Mouse (Mus musculus) heart, adult 8-10 months (tissue): ENCODE measurements around the gene Smim8. TPM values are rescaled to one million over a fixed set of nuclear protein-coding genes. Genes with fewer than 3 reads are reported as not detected.
"Not testable (repeated sequence)": the region's sequence is repeated elsewhere in the genome, so short reads cannot be mapped to it uniquely, and the experiment has no call there.

Source experiments
- DNase-seq: peaks from one replicate; pipeline ENCODE4 v3.0.0; 2022; ENCODE audit warnings: low spot score
- total RNA-seq, 4 experiments: library from RNA; stranded (reverse); gene quantifications; 2 replicates each; pipeline ENCODE4 v1.2.4; 2022

Gene Smim8
- total RNA-seq, result 10 to 100 TPM; 60.6 to 80.8 (median 65.2) TPM

DNA sequence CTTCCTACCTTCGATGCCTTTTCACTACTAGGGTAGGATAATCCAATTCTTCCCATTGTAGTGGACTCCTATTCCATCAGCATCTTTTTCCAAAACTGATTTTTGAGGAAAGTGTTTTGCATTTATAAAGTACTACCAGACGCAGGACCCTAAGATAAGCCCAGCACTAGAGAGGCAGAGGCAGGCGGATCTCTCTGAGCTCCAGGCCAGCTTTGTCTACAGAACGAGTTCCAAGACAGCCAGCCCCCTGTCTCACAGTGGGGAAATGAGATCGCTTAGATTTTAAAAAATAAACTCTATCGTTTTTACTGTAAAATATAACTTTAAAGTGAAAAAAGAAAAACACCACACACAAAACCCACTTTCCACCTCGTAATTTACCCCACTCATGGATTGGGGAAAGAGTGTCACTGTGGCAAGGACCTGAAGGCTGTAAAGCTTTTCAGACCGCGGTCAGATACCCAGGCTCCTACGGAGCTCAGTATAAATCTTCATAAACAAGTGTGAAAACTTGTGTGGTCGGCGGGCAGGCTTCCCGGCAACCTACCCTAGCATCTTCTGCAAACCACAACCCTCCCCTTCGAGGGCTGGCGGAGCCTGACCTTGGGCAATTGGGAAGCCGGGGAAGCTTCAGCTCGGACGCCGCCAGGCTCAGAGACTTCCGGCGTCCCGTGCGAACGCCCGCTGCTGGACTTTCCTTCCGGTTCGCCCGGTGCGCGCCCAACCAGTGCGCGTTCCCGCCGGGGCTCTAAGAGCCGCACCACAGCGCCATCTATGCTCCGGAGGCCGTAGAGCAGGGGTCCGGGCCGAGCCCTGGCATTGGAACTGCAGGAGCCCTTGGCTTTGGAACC is at the start of gene Smim8:
TSS of gene Smim8 (minus strand) at position 747 of the 851 bp plus-strand sequence.
- peak; percentile 90 for DNase-seq

GRCm38 (mm10) chr4:34823901-34824300 is 45.7 kb upstream of the Smim8 start:
- peak; percentile 7 for DNase-seq

- DNase-seq, result no peak
These were observed 41.7 kb upstream of the Smim8 start for GRCm38 (mm10) chr4:34819904-34820303.

DNA sequence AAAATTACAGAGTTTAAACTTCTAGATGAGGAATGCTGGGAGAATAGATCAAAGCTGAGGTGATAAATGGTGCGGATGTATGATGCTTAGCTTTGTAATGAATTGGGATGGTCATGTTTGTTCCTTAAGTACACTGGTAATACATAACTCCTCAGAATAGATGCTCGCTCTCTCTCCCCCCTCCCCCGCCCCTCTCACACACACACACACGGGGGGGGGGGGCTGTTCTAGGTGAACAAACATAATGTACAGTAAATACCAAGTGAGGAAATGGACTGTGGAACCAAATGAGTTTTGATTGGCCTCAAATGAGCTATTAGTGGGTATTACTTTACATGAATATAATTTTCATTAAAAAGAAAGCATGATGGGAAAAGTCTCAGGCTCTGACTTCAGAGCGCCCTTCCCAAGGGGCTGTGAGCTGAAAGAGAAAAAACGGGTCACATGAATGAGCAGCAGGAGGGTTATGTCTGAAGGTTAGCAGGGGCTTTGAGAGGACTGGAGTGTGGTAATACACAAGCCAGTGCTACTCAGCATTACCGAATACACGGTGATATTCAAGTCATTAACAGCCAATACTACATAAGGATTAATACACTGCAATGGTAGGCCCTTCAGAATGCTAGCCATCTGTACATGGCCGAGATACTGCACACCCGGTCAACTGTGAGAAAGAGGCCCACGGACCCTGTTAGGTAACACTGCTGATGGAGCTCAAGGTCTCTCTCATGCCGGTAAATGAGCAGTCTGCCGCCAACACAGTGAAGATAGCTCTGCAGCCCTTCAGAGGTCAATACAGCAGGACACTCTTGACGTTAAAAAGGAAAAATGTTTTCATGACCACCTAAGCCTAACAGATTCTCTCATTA is 23.2 kb upstream of the Smim8 start:
- no peak for DNase-seq

GRCm38 (mm10) chr4:34798005-34798404 is 19.8 kb upstream of the Smim8 start:
- DNase-seq, result no peak

- no peak for DNase-seq
These were observed 19.2 kb upstream of the Smim8 start for GRCm38 (mm10) chr4:34797294-34797983.

DNA sequence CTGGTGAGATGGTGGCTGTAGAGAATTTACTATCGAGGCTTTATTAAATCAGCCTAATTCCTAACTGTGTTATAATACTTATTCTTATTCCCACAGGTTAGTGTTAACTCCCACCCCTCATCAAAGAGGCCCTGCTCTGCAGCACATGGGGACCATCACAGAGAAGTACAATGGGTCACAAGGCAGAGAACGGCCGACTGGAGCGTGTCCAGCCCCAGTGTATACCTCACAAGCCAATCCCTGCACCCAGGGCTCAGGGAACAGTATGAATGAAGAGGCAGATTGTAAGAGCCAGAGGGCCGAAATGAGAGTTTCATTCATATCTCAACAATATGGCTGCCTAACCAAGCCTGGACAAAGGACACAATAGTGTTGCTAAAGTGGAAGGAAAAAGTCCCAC is 18.1 kb upstream of the Smim8 start:
- DNase-seq, result no peak

- no peak for DNase-seq
These were observed 8.3 kb upstream of the Smim8 start for GRCm38 (mm10) chr4:34786476-34786875.

DNA sequence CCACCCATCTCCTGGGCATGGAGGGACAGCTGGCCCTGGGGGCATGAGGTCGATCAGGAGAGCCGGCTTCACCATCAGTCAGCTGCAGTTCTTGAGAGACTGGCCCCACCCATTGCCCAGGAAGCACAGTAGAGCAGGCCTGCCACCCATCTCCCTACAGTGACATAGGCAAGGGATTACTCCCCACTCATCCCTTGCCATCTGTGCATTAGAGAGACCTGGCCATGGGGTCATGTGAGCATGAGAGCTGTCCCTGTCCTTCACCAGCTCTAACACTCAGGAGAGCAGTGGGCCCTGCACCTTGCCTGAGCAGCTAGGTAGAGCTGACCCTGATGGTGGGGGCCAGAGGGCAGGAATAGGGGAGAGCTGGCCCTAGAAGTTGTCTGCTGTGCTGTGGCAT is 7.4 kb upstream of the Smim8 start:
- DNase-seq, result no peak

GRCm38 (mm10) chr4:34784865-34785264 is 6.6 kb upstream of the Smim8 start:
- DNase-seq, result no peak

DNA sequence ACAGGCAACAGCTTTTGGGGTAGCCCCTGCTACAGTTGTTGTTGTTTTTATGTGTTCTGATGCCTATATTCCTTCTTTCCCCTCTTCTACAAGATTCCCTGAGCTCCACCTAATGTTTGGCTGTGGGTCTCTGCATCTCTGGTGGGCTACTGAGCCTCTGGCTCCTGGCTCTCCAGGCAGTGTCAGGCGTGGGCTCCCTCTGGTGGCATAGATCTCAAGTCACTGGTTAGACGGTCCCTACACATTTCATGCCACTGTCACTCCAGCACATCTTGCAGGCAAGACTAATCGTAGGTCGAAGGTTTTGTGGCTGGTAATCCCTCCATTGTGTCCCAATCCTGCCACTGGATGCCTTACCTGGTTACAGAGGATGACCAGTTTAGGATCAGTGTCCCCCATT is 4.5 kb upstream of the Smim8 start:
- no peak for DNase-seq

DNA sequence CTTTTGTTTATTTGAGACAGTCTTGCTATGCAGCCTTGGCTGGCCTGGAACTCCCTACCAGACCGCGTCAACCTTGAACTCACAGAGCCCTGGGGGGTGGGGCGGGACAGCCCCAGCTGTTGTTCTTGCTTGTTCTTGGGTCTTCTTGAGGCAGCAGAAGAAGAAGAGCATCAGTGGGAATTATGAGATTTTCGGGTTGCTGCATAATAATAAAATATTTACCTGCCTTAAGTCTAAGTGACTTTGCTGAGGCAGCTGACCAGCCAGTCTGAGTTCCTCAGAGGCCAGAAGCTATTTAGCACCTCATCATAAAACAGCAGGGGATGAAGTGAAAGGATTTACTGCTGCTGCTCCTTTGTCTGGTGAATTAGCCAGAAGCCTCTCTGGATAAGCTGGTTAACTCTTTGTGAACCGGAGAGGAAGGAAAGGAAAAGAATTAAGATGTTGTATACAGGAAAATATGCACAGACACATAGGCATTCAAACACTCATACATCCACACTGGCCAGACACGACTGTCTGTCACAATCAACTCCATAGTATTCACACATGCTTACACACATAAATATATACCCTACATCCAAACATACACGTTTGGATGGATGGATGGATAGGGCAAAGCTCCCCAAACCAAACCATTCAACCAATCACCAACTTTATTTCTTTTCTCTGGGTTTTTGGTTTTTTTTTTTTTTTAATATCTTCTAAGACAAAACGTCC is 6.4 kb downstream of the Smim8 start:
- no peak for DNase-seq

DNA sequence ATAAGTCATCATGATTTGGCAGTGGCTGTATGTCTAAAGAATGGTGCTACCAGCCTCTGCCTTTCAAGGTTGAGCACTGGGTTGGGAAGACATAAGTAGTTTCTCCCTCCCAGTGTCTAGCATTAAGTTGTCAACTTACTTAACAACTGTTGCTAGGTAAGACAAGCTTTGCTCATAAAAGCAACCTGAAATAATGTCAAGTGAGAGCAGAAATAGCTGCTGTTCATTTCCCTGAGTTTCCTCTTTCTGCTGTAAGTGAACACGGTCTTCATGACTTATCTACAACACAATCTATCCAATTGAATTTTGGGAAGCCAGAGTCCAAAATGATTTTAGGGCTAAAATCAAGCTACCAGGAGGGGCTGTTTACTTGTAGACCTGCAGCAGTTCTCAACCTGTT is 22.1 kb downstream of the Smim8 start, which contains the start of gene Gm136:
TSS of gene Gm136 (minus strand) at position 101 of the 400 bp plus-strand sequence.
- DNase-seq, result no peak

DNA sequence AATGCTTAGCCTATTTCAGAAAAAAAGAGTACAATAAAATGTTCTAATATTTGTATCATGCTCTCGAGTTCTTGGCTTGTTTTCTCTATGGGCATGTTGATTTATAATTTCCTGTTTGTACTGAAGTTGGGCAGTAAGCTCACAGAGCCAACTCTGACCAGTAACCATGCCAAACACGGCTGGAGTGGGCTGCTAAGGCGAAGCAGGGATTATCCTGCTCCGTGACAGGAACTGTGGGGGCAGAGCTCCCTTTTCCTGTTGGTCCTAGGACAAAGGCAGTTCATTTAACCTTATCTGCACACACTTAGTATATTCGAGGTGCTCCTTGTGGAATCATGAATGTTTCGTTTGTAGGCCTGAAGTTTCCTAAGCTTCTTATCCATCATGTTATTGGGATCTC is 29.0 kb downstream of the Smim8 start:
- DNase-seq, result no peak

- no peak for DNase-seq
These were observed 43.8 kb downstream of the Smim8 start for GRCm38 (mm10) chr4:34734461-34734860.

- DNase-seq, result not testable (repeated sequence)
These were observed 44.8 kb downstream of the Smim8 start for GRCm38 (mm10) chr4:34733415-34733814.

DNA sequence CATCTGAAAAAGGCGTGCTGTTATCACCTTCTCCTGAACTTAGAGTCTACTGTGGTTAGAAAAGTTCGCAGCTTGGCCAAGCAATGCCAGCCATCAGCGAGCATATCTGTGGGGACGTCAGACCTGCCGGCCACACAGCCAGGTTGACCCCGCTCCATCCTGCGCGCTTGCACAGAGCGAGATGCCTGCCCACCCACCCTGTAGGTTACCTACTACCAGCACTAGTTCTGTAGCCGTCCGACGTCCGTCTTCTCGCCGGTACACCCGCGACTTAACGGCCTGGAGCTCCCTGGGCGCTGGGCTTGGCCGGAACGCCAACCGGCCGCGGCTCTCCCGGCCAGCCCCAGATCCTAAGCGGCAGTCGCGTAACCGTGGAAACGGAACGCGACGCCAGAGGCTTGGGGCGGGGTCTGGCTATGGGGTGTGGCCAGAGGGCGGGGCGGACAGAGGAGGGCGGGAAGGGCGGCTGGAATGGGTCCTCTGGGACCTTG is 48.3 kb downstream of the Smim8 start, which contains the start of gene Cfap206:
TSS of gene Cfap206 (minus strand) at position 356 of the 491 bp plus-strand sequence.
- DNase-seq, result peak; percentile 17

- DNase-seq, result not testable (repeated sequence)
These were observed 52.5 kb downstream of the Smim8 start for GRCm38 (mm10) chr4:34725710-34726109.

GRCm38 (mm10) chr4:34724306-34724705 is 53.9 kb downstream of the Smim8 start:
- no peak for DNase-seq

- DNase-seq, result no peak
These were observed 55.0 kb downstream of the Smim8 start for GRCm38 (mm10) chr4:34723186-34723585.
